Mouse (Mus musculus) bone marrow macrophage, adult 2 months (primary cell): ENCODE results near the gene Rdh19.
"Not testable (repeated sequence)": the region's sequence is repeated elsewhere in the genome, so short reads cannot be mapped to it uniquely, and the experiment has no call there.

ENCODE experiments used
- CTCF ChIP-seq: IDR thresholded peaks from 2 replicates; pipeline ENCODE4 v1.5.1; 2012; ENCODE audit warnings: low read depth, mild to moderate bottlenecking, low read length, moderate library complexity
- POLR2A ChIP-seq: IDR thresholded peaks from 2 replicates; pipeline ENCODE4 v1.6.1; 2012; ENCODE audit warnings: mild to moderate bottlenecking, low read depth, low read length, borderline replicate concordance

- not testable (repeated sequence) for TF ChIP-seq POLR2A, CTCF
These were observed 27.9 kb upstream of the Rdh19 start for GRCm38 (mm10) chr10:127821806-127822205.
